Mouse (Mus musculus): Measurements from ENCODE around the gene Ccer2.

Ccer2 gene

GRCm38 (mm10) chr7:28756079-28756478, at the start of gene Ccer2:
Gene Ccer2, plus strand, starts transcription at chr7:28756174.
- no peak for DNase-seq (ENCODE audit: low spot score in 2 of 2)

- no peak for DNase-seq (ENCODE audit: low spot score in 2 of 2)
Measured at GRCm38 (mm10) chr7:28709454-28709853, 46.5 kb upstream of the Ccer2 start.

- DNase-seq (ENCODE audit: low spot score in 2 of 2): no peak
Measured at GRCm38 (mm10) chr7:28710962-28711361, 45.0 kb upstream of the Ccer2 start.

GRCm38 (mm10) chr7:28714667-28715066, 41.3 kb upstream of the Ccer2 start:
- DNase-seq (ENCODE audit: low spot score in 2 of 2): no peak

GRCm38 (mm10) chr7:28715598-28715997, 40.4 kb upstream of the Ccer2 start:
- DNase-seq (ENCODE audit: low spot score in 2 of 2): no peak

- DNase-seq (ENCODE audit: low spot score in 2 of 2): no peak
Measured at GRCm38 (mm10) chr7:28716590-28717281, 39.2 kb upstream of the Ccer2 start, which contains the start of gene Fbxo17. Gene Fbxo17, plus strand, starts transcription at chr7:28716804.

- DNase-seq (ENCODE audit: low spot score in 2 of 2): no peak
Measured at GRCm38 (mm10) chr7:28717726-28718125, 38.2 kb upstream of the Ccer2 start.

GRCm38 (mm10) chr7:28719159-28719558, 36.8 kb upstream of the Ccer2 start:
- no peak for DNase-seq (ENCODE audit: low spot score in 2 of 2)

- DNase-seq (ENCODE audit: low spot score in 2 of 2): no peak
Measured at GRCm38 (mm10) chr7:28719650-28720049, 36.3 kb upstream of the Ccer2 start.

GRCm38 (mm10) chr7:28720753-28721537, 35.0 kb upstream of the Ccer2 start:
- no peak for DNase-seq (ENCODE audit: low spot score in 2 of 2)

GRCm38 (mm10) chr7:28722079-28722478, 33.9 kb upstream of the Ccer2 start:
- no peak for DNase-seq (ENCODE audit: low spot score in 2 of 2)

- DNase-seq (ENCODE audit: low spot score in 2 of 2): no peak
Measured at GRCm38 (mm10) chr7:28724613-28725012, 31.4 kb upstream of the Ccer2 start.

- DNase-seq (ENCODE audit: low spot score in 2 of 2): peak; percentile 66 to 70
Measured at GRCm38 (mm10) chr7:28726600-28726999, 29.4 kb upstream of the Ccer2 start.

GRCm38 (mm10) chr7:28727649-28728340, 28.2 kb upstream of the Ccer2 start:
- DNase-seq (ENCODE audit: low spot score in 2 of 2): no peak

- DNase-seq (ENCODE audit: low spot score in 2 of 2): peak in 1 of 2 experiments; percentile 45
Measured at GRCm38 (mm10) chr7:28732341-28733142, 23.4 kb upstream of the Ccer2 start.

GRCm38 (mm10) chr7:28733211-28733610, 22.8 kb upstream of the Ccer2 start:
- no peak for DNase-seq (ENCODE audit: low spot score in 2 of 2)

GRCm38 (mm10) chr7:28735701-28736100, 20.3 kb upstream of the Ccer2 start:
- DNase-seq (ENCODE audit: low spot score in 2 of 2): no peak

GRCm38 (mm10) chr7:28739829-28740228, 16.1 kb upstream of the Ccer2 start:
- no peak for DNase-seq (ENCODE audit: low spot score in 2 of 2)

GRCm38 (mm10) chr7:28740949-28741348, 15.0 kb upstream of the Ccer2 start:
- no peak for DNase-seq (ENCODE audit: low spot score in 2 of 2)

- no peak for DNase-seq (ENCODE audit: low spot score in 2 of 2)
Measured at GRCm38 (mm10) chr7:28741368-28741708, 14.6 kb upstream of the Ccer2 start.

- peak; percentile 94 to 97 for DNase-seq (ENCODE audit: low spot score in 2 of 2)
Measured at GRCm38 (mm10) chr7:28741709-28742438, 14.1 kb upstream of the Ccer2 start, which contains the start of the genes Mrps12 and Sars2. Gene Mrps12, minus strand, starts transcription at chr7:28741820. Gene Sars2, plus strand, starts transcription at chr7:28741992.
